Comparison of ENCODE assay signal across 27 mouse cellular contexts in genomic region chr4:148664021-148664420, GRCm38 (mm10). TPM values are rescaled to one million over a fixed set of nuclear protein-coding genes. Genes with fewer than 3 reads are reported as not detected.
DNase-seq lines count a peak whose midpoint lies in the region; ATAC-seq and TF ChIP-seq lines count a peak whose summit lies in the region.
"Had no signal": no experiment of that assay in that cellular context is flagged by ENCODE, and none has a peak within 500 bp of the region (broad histone marks: within the 10 kb centered on the region; RNA-seq: fewer than 3 reads in every experiment).

No protein-coding gene starts in this region.

- TF ChIP-seq EP300 in liver, postnatal 0 days (IDR thresholded peaks at IDR 0.05; ENCODE audit: low read depth) = no peak

- no peak overlapping the region for H3K4me2 ChIP-seq in forebrain, embryonic 12.5 days
- no peak overlapping the region for H3K4me2 ChIP-seq in forebrain, embryonic 14.5 days (ENCODE audit: low read length)
- H3K4me2 ChIP-seq in liver, postnatal 0 days (ENCODE audit: low read depth, low read length) = no peak overlapping the region
- no peak overlapping the region for H3K4me2 ChIP-seq in liver, embryonic 11.5 days
- H3K4me2 ChIP-seq in intestine, embryonic 16.5 days (ENCODE audit: low read depth, low read length) = no peak overlapping the region
- H3K4me2 ChIP-seq in stomach, embryonic 16.5 days (ENCODE audit: low read depth, low read length) = no peak overlapping the region
- no peak overlapping the region for H3K4me2 ChIP-seq in kidney, embryonic 16.5 days (replicated peaks; ENCODE audit: low read depth, low read length)
- H3K4me2 ChIP-seq: heart, embryonic 13.5 days; hindbrain, embryonic 13.5 days had no signal

- H3K9ac ChIP-seq in forebrain, embryonic 12.5 days = no peak overlapping the region
- H3K9ac ChIP-seq in forebrain, embryonic 14.5 days (ENCODE audit: low read length) = no peak overlapping the region
- H3K9ac ChIP-seq in liver, postnatal 0 days (replicated peaks) = no peak overlapping the region
- no peak overlapping the region for H3K9ac ChIP-seq in liver, embryonic 11.5 days (ENCODE audit: low read depth, low read length)
- no peak overlapping the region for H3K9ac ChIP-seq in intestine, embryonic 16.5 days (ENCODE audit: low read depth, low read length)
- no peak overlapping the region for H3K9ac ChIP-seq in stomach, embryonic 16.5 days (ENCODE audit: low read length)
- H3K9ac ChIP-seq in kidney, embryonic 16.5 days (replicated peaks; ENCODE audit: low read length) = no peak overlapping the region
- H3K9ac ChIP-seq: heart, embryonic 13.5 days; hindbrain, embryonic 13.5 days had no signal

- H3K9me3 ChIP-seq in forebrain, embryonic 12.5 days = no peaks in the 10 kb centered on the region
- no peaks in the 10 kb centered on the region for H3K9me3 ChIP-seq in forebrain, embryonic 14.5 days (replicated peaks; ENCODE audit: control insufficient read depth, low read length)
- no peaks in the 10 kb centered on the region for H3K9me3 ChIP-seq in liver, postnatal 0 days (ENCODE audit: low read length)
- no peaks in the 10 kb centered on the region for H3K9me3 ChIP-seq in liver, embryonic 11.5 days (ENCODE audit: control insufficient read depth, low read length)
- H3K9me3 ChIP-seq in intestine, embryonic 16.5 days (ENCODE audit: control insufficient read depth, low read length) = no peaks in the 10 kb centered on the region
- no peaks in the 10 kb centered on the region for H3K9me3 ChIP-seq in stomach, embryonic 16.5 days (replicated peaks; ENCODE audit: control insufficient read depth, low read length)
- no peaks in the 10 kb centered on the region for H3K9me3 ChIP-seq in kidney, embryonic 16.5 days (ENCODE audit: low read length)
- H3K9me3 ChIP-seq: heart, embryonic 10.5 days; heart, embryonic 13.5 days; hindbrain, embryonic 13.5 days had no signal

- ATAC-seq in forebrain, embryonic 12.5 days (ENCODE audit: low FRiP score) = no peak
- ATAC-seq in forebrain, embryonic 14.5 days = no peak
- ATAC-seq in liver, postnatal 0 days = no peak
- no peak for ATAC-seq in liver, embryonic 11.5 days (replicated peaks; ENCODE audit: low FRiP score)
- ATAC-seq in intestine, embryonic 16.5 days = peak; percentile 34; the same call in 1 of the 2 replicates
- peak; percentile 39; the same call in 1 of the 2 replicates for ATAC-seq in stomach, embryonic 16.5 days (ENCODE audit: insufficient read depth, low FRiP score)
- ATAC-seq in erythroblast, adult 5-6 weeks (replicated peaks; ENCODE audit: low FRiP score, poor library complexity, severe bottlenecking) = no peak
- ATAC-seq in kidney, embryonic 16.5 days (ENCODE audit: low FRiP score, low TSS enrichment) = no peak
- ATAC-seq: forebrain, embryonic 16.5 days; hindbrain, embryonic 16.5 days had no signal

- 0 out of 2 replicates have a peak overlapping the region, but pooled peaks have one; percentile 25 for H3K27ac ChIP-seq in forebrain, embryonic 12.5 days
- H3K27ac ChIP-seq in forebrain, embryonic 14.5 days (ENCODE audit: low read depth, low read length) = no peak overlapping the region
- H3K27ac ChIP-seq in liver, postnatal 0 days (ENCODE audit: low read depth) = no peak overlapping the region
- H3K27ac ChIP-seq in liver, embryonic 11.5 days (ENCODE audit: low read depth, low read length) = no peak overlapping the region
- H3K27ac ChIP-seq in intestine, embryonic 16.5 days (ENCODE audit: low read length) = no peak overlapping the region
- no peak overlapping the region for H3K27ac ChIP-seq in stomach, embryonic 16.5 days (ENCODE audit: low read length)
- no peak overlapping the region for H3K27ac ChIP-seq in kidney, embryonic 16.5 days (ENCODE audit: low read length)
- H3K27ac ChIP-seq: heart, adult 2 months; heart, embryonic 10.5 days; heart, embryonic 13.5 days; hindbrain, embryonic 13.5 days had no signal

- H3K27me3 ChIP-seq in forebrain, embryonic 12.5 days = peaks cover 15% of the 10 kb centered on the region; the same call in 1 of the 2 replicates
- no peaks in the 10 kb centered on the region for H3K27me3 ChIP-seq in forebrain, embryonic 14.5 days (replicated peaks; ENCODE audit: control insufficient read depth, insufficient read depth, low read length)
- H3K27me3 ChIP-seq in liver, postnatal 0 days (ENCODE audit: insufficient read depth, low read length) = peaks cover 4% of the 10 kb centered on the region; the same call in 1 of the 2 replicates
- peaks cover 12% of the 10 kb centered on the region; the same call in 1 of the 2 replicates for H3K27me3 ChIP-seq in liver, embryonic 11.5 days (replicated peaks; ENCODE audit: control insufficient read depth, insufficient read depth, low read length)
- no peaks in the 10 kb centered on the region for H3K27me3 ChIP-seq in intestine, embryonic 16.5 days (replicated peaks; ENCODE audit: control insufficient read depth, insufficient read depth, low read length)
- no peaks in the 10 kb centered on the region for H3K27me3 ChIP-seq in stomach, embryonic 16.5 days (ENCODE audit: control insufficient read depth, insufficient read depth, low read length)
- H3K27me3 ChIP-seq in kidney, embryonic 16.5 days (ENCODE audit: insufficient read depth, low read length) = no peaks in the 10 kb centered on the region

- no peak for DNase-seq in forebrain, embryonic 14.5 days (ENCODE audit: low spot score)
- DNase-seq in liver, postnatal 0 days = peak; percentile 11
- no peak for DNase-seq in liver, embryonic 11.5 days (ENCODE audit: low spot score)
- DNase-seq: adrenal gland, postnatal 10 days; adrenal gland, postnatal 36 days; cerebellum, adult 18-20 months; cerebellum, adult 9-10 months; cerebellum, postnatal 14 days; gastrocnemius, postnatal 10 days; gastrocnemius, postnatal 36 days; heart, adult 2 months; heart, postnatal 14 days; heart, postnatal 4 days had no signal

- no peak overlapping the region for H3K4me3 ChIP-seq in forebrain, embryonic 12.5 days (replicated peaks)
- H3K4me3 ChIP-seq in forebrain, embryonic 14.5 days (ENCODE audit: low read depth, low read length) = no peak overlapping the region
- H3K4me3 ChIP-seq in liver, postnatal 0 days (ENCODE audit: low read depth, low read length) = no peak overlapping the region
- H3K4me3 ChIP-seq in liver, embryonic 11.5 days (ENCODE audit: low read depth, low read length) = no peak overlapping the region
- no peak overlapping the region for H3K4me3 ChIP-seq in intestine, embryonic 16.5 days (ENCODE audit: low read length)
- no peak overlapping the region for H3K4me3 ChIP-seq in stomach, embryonic 16.5 days (replicated peaks; ENCODE audit: low read length)
- H3K4me3 ChIP-seq in kidney, embryonic 16.5 days (ENCODE audit: low read length) = no peak overlapping the region
- H3K4me3 ChIP-seq: heart, adult 2 months; heart, embryonic 10.5 days; heart, embryonic 13.5 days; hindbrain, embryonic 13.5 days had no signal

- 55% methylated on average over 6 of the region's 6 CpGs for WGBS in forebrain, embryonic 12.5 days
- 47% methylated on average over 6 of the region's 6 CpGs for WGBS in forebrain, embryonic 14.5 days
- WGBS in liver, postnatal 0 days (ENCODE audit: insufficient replicate concordance) = 71% methylated on average over 6 of the region's 6 CpGs
- 64% methylated on average over 6 of the region's 6 CpGs for WGBS in liver, embryonic 11.5 days
- WGBS in intestine, embryonic 16.5 days = 41% methylated on average over 6 of the region's 6 CpGs
- WGBS in stomach, embryonic 16.5 days = 33% methylated on average over 6 of the region's 6 CpGs
- WGBS in kidney, embryonic 16.5 days = 34% methylated on average over 6 of the region's 6 CpGs

- TF ChIP-seq CTCF in liver, postnatal 0 days (IDR thresholded peaks at IDR 0.05; ENCODE audit: low read depth) = no peak

- H3K36me3 ChIP-seq in forebrain, embryonic 12.5 days (replicated peaks) = no peaks in the 10 kb centered on the region
- no peaks in the 10 kb centered on the region for H3K36me3 ChIP-seq in forebrain, embryonic 14.5 days (ENCODE audit: control insufficient read depth, insufficient read depth, low read length)
- H3K36me3 ChIP-seq in liver, postnatal 0 days (replicated peaks; ENCODE audit: insufficient read depth, low read length) = no peaks in the 10 kb centered on the region
- no peaks in the 10 kb centered on the region for H3K36me3 ChIP-seq in liver, embryonic 11.5 days (ENCODE audit: control insufficient read depth, insufficient read depth, low read length)
- H3K36me3 ChIP-seq in intestine, embryonic 16.5 days (ENCODE audit: control insufficient read depth, insufficient read depth, low read length) = no peaks in the 10 kb centered on the region
- no peaks in the 10 kb centered on the region for H3K36me3 ChIP-seq in stomach, embryonic 16.5 days (ENCODE audit: control insufficient read depth, insufficient read depth, low read length)
- H3K36me3 ChIP-seq in kidney, embryonic 16.5 days (ENCODE audit: insufficient read depth, low read length) = no peaks in the 10 kb centered on the region
- H3K36me3 ChIP-seq: heart, embryonic 10.5 days; heart, embryonic 13.5 days; hindbrain, embryonic 13.5 days had no signal

- peaks cover 12% of the 10 kb centered on the region for H3K4me1 ChIP-seq in forebrain, embryonic 12.5 days
- no peaks in the 10 kb centered on the region for H3K4me1 ChIP-seq in forebrain, embryonic 14.5 days (ENCODE audit: control insufficient read depth, insufficient read depth, low read length)
- no peaks in the 10 kb centered on the region for H3K4me1 ChIP-seq in liver, postnatal 0 days (ENCODE audit: insufficient read depth)
- H3K4me1 ChIP-seq in liver, embryonic 11.5 days (replicated peaks; ENCODE audit: control insufficient read depth, insufficient read depth, low read length) = no peaks in the 10 kb centered on the region; the same call in none of the 2 replicates
- 0 out of 2 replicates have a peak, but pooled peaks cover 4% of the 10 kb centered on the region for H3K4me1 ChIP-seq in intestine, embryonic 16.5 days (ENCODE audit: control insufficient read depth, insufficient read depth, low read length)
- peaks cover 9% of the 10 kb centered on the region; the same call in 1 of the 2 replicates for H3K4me1 ChIP-seq in stomach, embryonic 16.5 days (ENCODE audit: control insufficient read depth, insufficient read depth, low read length)
- H3K4me1 ChIP-seq in kidney, embryonic 16.5 days (ENCODE audit: insufficient read depth, low read length) = peaks cover 12% of the 10 kb centered on the region; the same call in 1 of the 2 replicates

RNA-seq across cellular contexts. Expression of gene Gm572, which starts 20.9 kb away (rescaled TPM):
- polyA plus RNA-seq in forebrain, embryonic 12.5 days (2016; fragmentation: Nextera tagmentation; extraction: Ambion mirVana) = not detected in 2 replicates
- not detected in 2 replicates for polyA plus RNA-seq in forebrain, embryonic 14.5 days (2014; fragmentation: Nextera tagmentation; extraction: Ambion mirVana)
- not detected in 2 replicates for polyA plus RNA-seq in liver, postnatal 0 days (2015; fragmentation: Nextera tagmentation; extraction: Ambion mirVana)
- polyA plus RNA-seq in liver, embryonic 11.5 days (2014; fragmentation: Nextera tagmentation; extraction: Ambion mirVana) = not detected in 2 replicates
- polyA plus RNA-seq in intestine, embryonic 16.5 days (2015; fragmentation: Nextera tagmentation; extraction: Ambion mirVana) = not detected in 2 replicates
- 0.09 TPM in 1 of 2 replicates, not detected in the other for polyA plus RNA-seq in stomach, embryonic 16.5 days (2015; fragmentation: Nextera tagmentation; extraction: Ambion mirVana)
- not detected in 2 replicates for total RNA-seq in erythroblast, adult 5-6 weeks (2015; ENCODE audit: low replicate concordance)
- total RNA-seq in erythroblast, adult 5-6 weeks (2017; ENCODE audit: low replicate concordance) = not detected in 2 replicates
- polyA plus RNA-seq in kidney, embryonic 16.5 days (2015; fragmentation: Nextera tagmentation; extraction: Ambion mirVana) = not detected in 2 replicates
- total RNA-seq: adrenal gland, adult 18-20 months; adrenal gland, postnatal 36 days; granulocyte monocyte progenitor cell, adult 5-6 weeks had no signal
- polyA plus RNA-seq: embryonic facial prominence, embryonic 11.5 days; forebrain, embryonic 11.5 days; forebrain, embryonic 16.5 days; heart, embryonic 10.5 days; hindbrain, embryonic 13.5 days; hindbrain, embryonic 16.5 days had no signal

RNA-seq across cellular contexts. Expression of gene Tardbp, which starts 37.2 kb away (rescaled TPM):
- polyA plus RNA-seq in forebrain, embryonic 12.5 days (2016; fragmentation: Nextera tagmentation; extraction: Ambion mirVana) = 447 and 449 TPM in 2 replicates
- 127 and 131 TPM in 2 replicates for polyA plus RNA-seq in forebrain, embryonic 14.5 days (2014; fragmentation: Nextera tagmentation; extraction: Ambion mirVana)
- polyA plus RNA-seq in liver, postnatal 0 days (2015; fragmentation: Nextera tagmentation; extraction: Ambion mirVana) = 73.4 and 76.7 TPM in 2 replicates
- polyA plus RNA-seq in liver, embryonic 11.5 days (2014; fragmentation: Nextera tagmentation; extraction: Ambion mirVana) = 226 and 230 TPM in 2 replicates
- polyA plus RNA-seq in intestine, embryonic 16.5 days (2015; fragmentation: Nextera tagmentation; extraction: Ambion mirVana) = 230 and 259 TPM in 2 replicates
- polyA plus RNA-seq in stomach, embryonic 16.5 days (2015; fragmentation: Nextera tagmentation; extraction: Ambion mirVana) = 284 and 286 TPM in 2 replicates
- total RNA-seq in erythroblast, adult 5-6 weeks (2015; ENCODE audit: low replicate concordance) = 83.6 and 89.4 TPM in 2 replicates
- 112 and 199 TPM in 2 replicates for total RNA-seq in erythroblast, adult 5-6 weeks (2017; ENCODE audit: low replicate concordance)
- 337 and 369 TPM in 2 replicates for polyA plus RNA-seq in kidney, embryonic 16.5 days (2015; fragmentation: Nextera tagmentation; extraction: Ambion mirVana)

Comparison
In these comparisons a context has a peak if more than half of its experiments do, and no peak if none do; other contexts are left out.
1. ATAC-seq: peak in intestine, embryonic 16.5 days (single experiment) and stomach, embryonic 16.5 days (single experiment); none in forebrain, embryonic 12.5 days (single experiment), forebrain, embryonic 14.5 days (single experiment), liver, postnatal 0 days (single experiment), liver, embryonic 11.5 days (single experiment), erythroblast, adult 5-6 weeks (single experiment) and kidney, embryonic 16.5 days (single experiment).